Mouse (Mus musculus) kidney, embryonic 15.5 days (tissue): ENCODE measurements around the gene Gpr3. TPM values are rescaled to one million over a fixed set of nuclear protein-coding genes. Genes with fewer than 3 reads are reported as not detected.

ENCODE experiments used
- ATAC-seq: fragments of 200-750 bp; cut with Nextera tagmentation; replicated peaks from 2 replicates; pipeline ENCODE4 v1.8.0; 2017; ENCODE audit warnings: moderate TSS enrichment; ENCODE audit not compliant: low FRiP score
- H3K27ac ChIP-seq: fragments of 300-500 bp; sonication (generic); 2 replicates; pipeline ENCODE4 v1.5.1; 2015; ENCODE audit warnings: mild to moderate bottlenecking, inconsistent platforms
- H3K27me3 ChIP-seq: fragments of 300-500 bp; sonication (generic); 2 replicates; pipeline ENCODE4 v1.6.1; 2015; ENCODE audit warnings: inconsistent platforms
- H3K36me3 ChIP-seq: fragments of 300-500 bp; sonication (generic); 2 replicates; pipeline ENCODE4 v1.6.1; 2015; ENCODE audit warnings: inconsistent platforms
- H3K4me1 ChIP-seq: fragments of 300-500 bp; sonication (generic); 2 replicates; pipeline ENCODE4 v1.6.1; 2015; ENCODE audit warnings: inconsistent platforms
- H3K4me2 ChIP-seq: fragments of 300-500 bp; sonication (generic); 2 replicates; pipeline ENCODE4 v1.6.1; 2015; ENCODE audit warnings: moderate library complexity, mild to moderate bottlenecking, inconsistent platforms
- H3K4me3 ChIP-seq: fragments of 300-500 bp; sonication (generic); replicated peaks from 2 replicates; pipeline ENCODE4 v1.5.1; 2015; ENCODE audit warnings: mild to moderate bottlenecking, inconsistent platforms
- H3K9ac ChIP-seq: fragments of 300-500 bp; sonication (generic); 2 replicates; pipeline ENCODE4 v1.6.1; 2015; ENCODE audit warnings: mild to moderate bottlenecking, inconsistent platforms
- H3K9me3 ChIP-seq: fragments of 300-500 bp; sonication (generic); replicated peaks from 2 replicates; pipeline ENCODE4 v1.6.1; 2016; ENCODE audit warnings: inconsistent platforms
- WGBS: fragments of 180-500 bp; shearing (Covaris S2); methylation state at CpG from one replicate; pipeline ENCODE4 v1.1.7; 2015; ENCODE audit warnings: mixed read lengths; 5-methylcytosine and 5-hydroxymethylcytosine counted together
- polyA plus RNA-seq: library from polyadenylated mRNA; unstranded; fragments of >200 nt; fragmentation: Nextera tagmentation; extraction: Ambion mirVana; gene quantifications from 2 replicates; pipeline ENCODE4 v1.2.1, GENCODE M21; 2015

Gene Gpr3
- polyA plus RNA-seq, 1 experiment from 2014 or later, result 0.12 TPM

DNA sequence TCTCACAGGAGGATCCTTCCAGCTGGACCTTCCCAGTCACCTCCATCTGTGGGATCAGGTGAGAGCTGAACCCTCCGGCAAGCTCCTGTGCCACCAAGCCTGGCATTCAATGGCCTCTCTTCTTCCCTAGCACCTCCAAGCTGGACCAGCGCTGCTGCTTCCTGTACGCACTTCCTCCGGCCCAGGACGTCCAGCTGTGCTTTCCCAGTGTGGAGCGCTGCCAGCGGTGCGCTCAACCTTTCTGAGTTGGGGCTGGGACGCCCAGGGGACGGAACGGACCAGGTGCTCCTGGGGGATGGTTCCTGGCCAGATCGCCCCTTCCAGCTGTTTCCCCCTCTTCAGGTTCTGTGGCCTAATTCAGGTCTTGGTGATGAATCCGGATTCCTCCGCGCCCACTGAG lies 34.7 kb upstream of the Gpr3 start:
- 28% methylated on average over 15 of the region's 15 CpGs for whole genome bisulfite sequencing
- Histone ChIP-seq H3K27me3 (peaks cover 84% of the 10 kb centered on the region), H3K36me3 (no peaks in the 10 kb centered on the region), H3K4me3 (no peak overlapping the region), H3K9ac (no peak overlapping the region), H3K4me1 (peaks cover 48% of the 10 kb centered on the region), H3K27ac (no peak overlapping the region), H3K4me2 (peak overlapping the region; percentile 17; the same call in 1 of the 2 replicates), H3K9me3 (no peaks in the 10 kb centered on the region)
- ATAC-seq, result no peak

DNA sequence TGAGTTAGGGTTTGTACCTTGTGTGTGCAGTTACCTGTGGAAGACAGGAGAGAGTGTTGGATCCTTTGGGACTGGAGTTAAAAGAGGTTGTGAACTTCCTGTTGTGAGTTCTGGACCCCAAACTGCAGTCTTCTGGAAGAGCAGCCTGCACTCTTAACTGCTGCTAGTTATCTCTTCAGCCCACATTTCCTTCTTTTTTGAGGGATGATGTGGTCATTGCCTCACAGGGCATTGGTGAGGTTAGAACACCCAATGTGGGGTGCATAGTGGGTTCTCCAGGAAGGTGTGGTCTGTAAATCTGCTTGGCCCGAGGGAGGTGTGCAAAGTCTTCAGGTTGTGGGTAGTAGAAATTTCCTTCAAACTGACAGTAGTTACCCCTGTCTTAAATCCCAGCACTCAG lies 32.0 kb upstream of the Gpr3 start:
- Histone ChIP-seq H3K27ac (no peak overlapping the region), H3K27me3 (peaks cover 63% of the 10 kb centered on the region)
- 91% methylated on average over 1 of the region's 1 CpGs for WGBS

DNA sequence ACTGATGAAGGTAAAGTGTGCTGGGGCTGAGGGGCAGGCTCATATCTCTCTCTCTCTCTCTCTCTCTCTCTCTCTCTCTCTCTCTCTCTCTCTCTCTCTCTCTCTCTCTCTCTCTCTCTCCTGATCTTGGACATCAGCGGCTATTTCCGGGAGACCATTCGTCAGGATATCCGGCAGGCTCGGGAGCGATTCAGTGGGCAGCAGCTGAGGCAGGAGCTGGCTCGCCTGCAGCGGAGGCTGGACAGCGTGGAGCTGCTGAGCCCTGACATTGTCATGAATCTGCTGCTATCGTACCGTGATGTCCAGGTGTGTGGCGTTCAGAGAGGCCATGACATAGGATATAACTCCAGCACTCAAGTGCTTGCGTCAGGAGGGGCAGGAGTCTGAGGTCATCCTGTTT lies 31.2 kb upstream of the Gpr3 start:
- H3K27me3 ChIP-seq, result peaks cover 63% of the 10 kb centered on the region
- H3K4me1 ChIP-seq, result peaks cover 37% of the 10 kb centered on the region
- no peak overlapping the region for H3K27ac ChIP-seq
- WGBS, result 22% methylated on average over 13 of the region's 13 CpGs
- 0 out of 2 replicates have a peak overlapping the region, but pooled peaks have one; percentile 20 for H3K4me2 ChIP-seq
- no peaks in the 10 kb centered on the region for H3K36me3 ChIP-seq
- H3K4me3 ChIP-seq, result no peak overlapping the region
- H3K9ac ChIP-seq, result no peak overlapping the region
- no peak for ATAC-seq
- H3K9me3 ChIP-seq, result no peaks in the 10 kb centered on the region

More for the DNA sequence above, 32.0 kb upstream of the Gpr3 start:
- Histone ChIP-seq H3K9me3 (no peaks in the 10 kb centered on the region), H3K9ac (no peak overlapping the region), H3K4me3 (no peak overlapping the region), H3K4me2 (no peak overlapping the region), H3K4me1 (peaks cover 37% of the 10 kb centered on the region), H3K36me3 (no peaks in the 10 kb centered on the region)
- no peak for ATAC-seq

DNA sequence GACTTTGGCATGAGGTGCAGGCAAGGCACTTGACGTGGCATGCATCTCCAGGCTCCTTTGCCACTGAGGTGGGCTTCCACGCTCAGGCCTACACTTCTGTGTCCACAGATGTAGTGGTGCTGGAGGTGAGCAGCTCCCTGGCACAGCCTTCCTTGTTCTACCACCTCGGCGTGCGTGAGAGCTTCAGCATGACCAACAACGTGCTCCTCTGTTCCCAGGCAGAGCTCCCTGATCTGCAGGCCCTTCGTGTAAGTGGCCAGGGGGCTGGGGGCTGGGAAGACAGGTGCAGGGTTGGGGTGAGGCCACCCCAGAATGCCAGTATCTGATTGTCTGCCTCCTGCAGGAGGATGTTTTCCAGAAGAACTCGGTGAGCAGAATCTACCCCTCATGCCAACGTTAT lies 30.4 kb upstream of the Gpr3 start:
- H3K4me1 ChIP-seq, result peaks cover 37% of the 10 kb centered on the region
- no peak overlapping the region for H3K4me3 ChIP-seq
- no peak overlapping the region for H3K27ac ChIP-seq
- H3K4me2 ChIP-seq, result no peak overlapping the region
- H3K9ac ChIP-seq, result no peak overlapping the region
- peaks cover 55% of the 10 kb centered on the region for H3K27me3 ChIP-seq
- no peaks in the 10 kb centered on the region for H3K36me3 ChIP-seq
- ATAC-seq, result no peak
- H3K9me3 ChIP-seq, result no peaks in the 10 kb centered on the region
- WGBS, result 65% methylated on average over 9 of the region's 9 CpGs

DNA sequence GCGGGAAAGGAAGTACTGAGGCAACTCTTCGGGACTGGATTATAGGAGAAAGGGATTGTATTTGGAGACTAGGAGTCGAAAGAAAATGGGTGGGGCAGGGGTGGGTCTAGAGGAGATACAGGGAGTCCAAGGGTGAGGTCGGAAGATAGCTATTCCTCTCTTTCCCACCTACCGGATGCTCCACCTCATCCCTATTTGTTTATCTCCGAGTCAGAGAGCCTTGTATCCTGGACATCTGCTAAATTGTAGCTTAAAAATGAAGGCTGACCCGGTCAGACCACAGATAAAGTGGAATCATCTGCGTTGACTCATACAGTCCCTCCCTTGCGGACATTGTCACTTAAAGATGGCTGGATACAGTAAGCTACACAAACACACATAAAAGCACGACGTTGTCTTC lies 29.6 kb upstream of the Gpr3 start:
- 0 out of 2 replicates have a peak overlapping the region, but pooled peaks have one; percentile 81 for H3K27ac ChIP-seq
- H3K4me1 ChIP-seq, result peaks cover 31% of the 10 kb centered on the region
- H3K36me3 ChIP-seq, result no peaks in the 10 kb centered on the region
- H3K27me3 ChIP-seq, result peaks cover 47% of the 10 kb centered on the region
- peak overlapping the region; percentile 98 for H3K4me2 ChIP-seq
- H3K4me3 ChIP-seq, result peak overlapping the region; percentile 67
- no peaks in the 10 kb centered on the region for H3K9me3 ChIP-seq
- WGBS, result 29% methylated on average over 11 of the region's 11 CpGs
- 0 out of 2 replicates have a peak overlapping the region, but pooled peaks have one; percentile 5 for H3K9ac ChIP-seq
- no peak for ATAC-seq

DNA sequence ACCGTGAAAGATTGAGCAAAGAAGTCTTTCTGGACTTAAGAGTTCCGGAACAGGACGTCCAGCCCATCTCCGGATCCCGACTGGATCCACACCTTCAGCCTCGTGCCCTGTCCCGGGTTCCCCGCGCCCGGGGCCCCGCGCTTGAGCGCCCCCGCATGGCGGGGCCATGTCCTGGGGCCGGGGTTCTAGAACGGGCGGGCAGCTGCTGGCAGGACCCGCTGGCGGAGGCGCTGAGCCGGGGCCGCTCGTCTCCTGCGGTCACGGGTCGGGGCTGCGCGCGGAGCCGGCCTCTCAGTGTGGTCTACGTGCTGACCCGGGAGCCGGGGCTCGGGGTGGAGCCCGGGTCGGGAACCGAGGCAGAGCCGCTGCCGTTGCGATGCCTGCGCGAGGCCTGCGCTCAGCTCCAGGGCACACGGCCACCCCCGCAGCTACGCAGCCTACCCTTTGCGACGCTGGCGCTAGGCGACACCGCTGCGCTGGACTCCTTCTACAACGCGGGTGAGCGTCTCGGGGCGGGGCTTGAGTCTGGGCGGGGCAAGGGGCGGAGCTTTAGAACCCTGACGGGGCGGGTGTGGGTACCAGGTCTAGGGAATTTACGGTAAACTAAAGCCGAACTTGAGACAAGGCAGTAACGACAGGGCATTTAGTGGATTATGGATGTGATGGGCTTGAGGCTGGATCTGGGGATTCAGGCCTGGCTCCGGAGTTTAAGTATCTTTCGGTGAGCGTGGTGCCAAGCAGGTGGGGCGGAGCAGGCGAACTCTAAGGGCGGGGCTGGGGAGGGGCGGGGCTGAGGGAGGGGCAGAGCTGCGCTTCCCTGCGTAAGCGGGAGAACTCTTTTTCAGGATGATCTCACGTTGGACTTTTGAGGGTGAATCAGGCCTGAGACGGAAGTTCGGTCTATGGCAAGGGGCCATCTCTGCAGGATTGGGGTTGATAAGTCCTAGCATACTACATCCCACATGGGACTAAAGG lies 28.9 kb upstream of the Gpr3 start:
- Histone ChIP-seq H3K9me3 (no peaks in the 10 kb centered on the region), H3K27ac (peak overlapping the region; percentile 81), H3K4me2 (peak overlapping the region; percentile 98), H3K9ac (peak overlapping the region; percentile 62), H3K4me1 (peaks cover 27% of the 10 kb centered on the region), H3K27me3 (peaks cover 40% of the 10 kb centered on the region), H3K36me3 (no peaks in the 10 kb centered on the region), H3K4me3 (peak overlapping the region; percentile 67)
- WGBS, result under 1% methylated on average over 78 of the region's 78 CpGs
- peak; percentile 94 for ATAC-seq

DNA sequence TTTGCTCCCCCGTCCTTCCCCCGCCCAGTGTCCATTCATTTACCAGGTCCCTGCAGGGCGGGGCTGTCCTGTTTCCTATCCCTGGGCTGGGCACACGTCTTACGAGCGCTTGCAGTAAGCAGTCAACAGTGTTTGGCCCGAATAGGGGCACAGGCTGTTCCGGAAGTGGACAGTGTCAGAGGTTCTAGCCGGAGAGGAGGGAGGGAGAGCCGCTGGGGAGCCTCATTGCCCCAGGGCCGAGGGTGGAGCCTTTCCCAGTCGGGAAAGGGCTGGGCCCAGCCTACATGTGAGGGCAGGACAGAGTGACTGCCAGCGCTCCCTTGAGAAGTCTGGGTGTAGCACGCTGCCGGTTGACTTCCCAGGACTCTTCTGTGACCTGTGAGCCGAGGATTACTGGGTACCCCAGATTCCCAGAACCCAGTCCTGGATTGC lies 28.2 kb upstream of the Gpr3 start, which contains the start of gene Map3k6:
TSS of gene Map3k6 (plus strand) at position 329 of the 432 bp plus-strand sequence.
- peaks cover 27% of the 10 kb centered on the region for H3K4me1 ChIP-seq
- peak; percentile 38 for ATAC-seq
- H3K4me2 ChIP-seq, result peak within 1 kb of the TSS; percentile 98
- no peaks in the 10 kb centered on the region for H3K36me3 ChIP-seq
- peak within 1 kb of the TSS; percentile 62 for H3K9ac ChIP-seq
- WGBS, result 3% methylated on average over 16 of the region's 16 CpGs
- peaks cover 36% of the 10 kb centered on the region for H3K27me3 ChIP-seq
- peak within 1 kb of the TSS; percentile 67 for H3K4me3 ChIP-seq
- peak within 1 kb of the TSS; percentile 81 for H3K27ac ChIP-seq
- no peaks in the 10 kb centered on the region for H3K9me3 ChIP-seq

DNA sequence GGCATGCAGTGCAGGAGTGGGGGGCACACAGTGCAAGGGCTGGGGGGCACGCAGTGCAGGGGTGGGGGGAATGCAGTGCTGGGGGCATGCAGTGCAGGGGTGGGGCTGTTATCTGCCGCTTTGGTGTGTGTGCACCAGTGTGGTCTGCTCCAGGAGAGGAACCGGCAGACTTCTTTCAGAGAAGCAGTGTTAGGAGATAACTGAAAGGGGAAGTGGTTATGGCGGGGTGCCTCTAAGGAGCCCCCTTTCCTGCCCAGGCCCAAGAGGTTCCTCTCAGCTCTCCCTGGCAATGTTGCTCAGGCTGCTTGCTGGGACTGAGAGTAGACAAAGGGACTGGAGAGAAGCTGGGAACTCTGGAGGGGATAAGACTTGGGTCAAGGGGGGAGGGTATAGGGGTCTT lies 25.6 kb upstream of the Gpr3 start:
- no peaks in the 10 kb centered on the region for H3K9me3 ChIP-seq
- WGBS, result 73% methylated on average over 4 of the region's 4 CpGs

DNA sequence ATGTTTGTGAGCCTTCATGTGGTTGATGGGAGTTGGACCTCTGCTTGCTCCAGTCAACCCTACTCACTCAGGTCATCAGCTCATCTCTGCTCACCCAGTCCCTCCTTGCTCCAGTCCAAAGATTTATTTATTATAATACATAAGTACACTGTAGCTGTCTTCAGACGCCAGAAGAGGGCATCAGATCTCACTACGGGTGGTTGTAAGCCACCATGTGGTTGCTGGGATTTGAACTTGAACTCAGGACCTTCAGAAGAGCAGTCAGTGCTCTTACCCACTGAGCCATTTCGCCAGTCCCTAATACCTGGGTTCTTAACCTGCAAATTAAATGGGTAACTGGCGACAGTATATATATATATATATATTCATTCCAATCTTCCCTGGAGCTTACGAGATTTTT lies 23.1 kb upstream of the Gpr3 start:
- no peak for ATAC-seq
- peaks cover 8% of the 10 kb centered on the region; the same call in 1 of the 2 replicates for H3K27me3 ChIP-seq
- H3K36me3 ChIP-seq, result no peaks in the 10 kb centered on the region
- WGBS, result 80% methylated on average over 5 of the region's 5 CpGs
- no peak overlapping the region for H3K4me3 ChIP-seq
- peaks cover 4% of the 10 kb centered on the region for H3K4me1 ChIP-seq
- no peak overlapping the region for H3K27ac ChIP-seq
- no peak overlapping the region for H3K9ac ChIP-seq
- H3K9me3 ChIP-seq, result no peaks in the 10 kb centered on the region
- H3K4me2 ChIP-seq, result no peak overlapping the region

More for the DNA sequence above, 25.6 kb upstream of the Gpr3 start:
- Histone ChIP-seq H3K36me3 (no peaks in the 10 kb centered on the region), H3K27ac (no peak overlapping the region), H3K9ac (no peak overlapping the region), H3K27me3 (peaks cover 20% of the 10 kb centered on the region), H3K4me1 (peaks cover 19% of the 10 kb centered on the region), H3K4me3 (no peak overlapping the region), H3K4me2 (no peak overlapping the region)
- ATAC-seq, result no peak

DNA sequence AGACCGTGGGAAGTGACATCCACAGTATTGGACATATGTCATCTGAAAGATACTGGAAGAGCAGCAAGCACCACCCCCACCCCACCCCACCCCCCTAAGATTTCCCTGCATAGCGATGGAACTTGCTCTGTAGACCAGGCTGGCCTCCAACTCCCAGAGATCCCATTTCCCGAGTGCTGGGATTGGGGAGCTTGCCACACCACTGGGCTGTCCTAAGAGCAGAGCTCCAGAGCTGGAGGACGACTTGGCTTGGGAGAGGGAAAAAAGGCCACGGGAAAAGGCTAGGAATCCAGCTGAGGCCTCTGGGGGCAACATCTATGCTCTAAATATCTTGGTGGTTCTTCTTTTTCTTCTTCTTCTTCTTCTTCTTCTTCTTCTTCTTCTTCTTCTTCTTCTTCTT lies 22.4 kb upstream of the Gpr3 start:
- H3K27me3 ChIP-seq, result peaks cover 8% of the 10 kb centered on the region; the same call in 1 of the 2 replicates
- H3K9ac ChIP-seq, result no peak overlapping the region
- H3K27ac ChIP-seq, result no peak overlapping the region
- H3K4me3 ChIP-seq, result no peak overlapping the region
- no peaks in the 10 kb centered on the region for H3K9me3 ChIP-seq
- no peak for ATAC-seq
- no peaks in the 10 kb centered on the region for H3K4me1 ChIP-seq
- no peak overlapping the region for H3K4me2 ChIP-seq
- 54% methylated on average over 5 of the region's 5 CpGs for WGBS
- no peaks in the 10 kb centered on the region for H3K36me3 ChIP-seq

DNA sequence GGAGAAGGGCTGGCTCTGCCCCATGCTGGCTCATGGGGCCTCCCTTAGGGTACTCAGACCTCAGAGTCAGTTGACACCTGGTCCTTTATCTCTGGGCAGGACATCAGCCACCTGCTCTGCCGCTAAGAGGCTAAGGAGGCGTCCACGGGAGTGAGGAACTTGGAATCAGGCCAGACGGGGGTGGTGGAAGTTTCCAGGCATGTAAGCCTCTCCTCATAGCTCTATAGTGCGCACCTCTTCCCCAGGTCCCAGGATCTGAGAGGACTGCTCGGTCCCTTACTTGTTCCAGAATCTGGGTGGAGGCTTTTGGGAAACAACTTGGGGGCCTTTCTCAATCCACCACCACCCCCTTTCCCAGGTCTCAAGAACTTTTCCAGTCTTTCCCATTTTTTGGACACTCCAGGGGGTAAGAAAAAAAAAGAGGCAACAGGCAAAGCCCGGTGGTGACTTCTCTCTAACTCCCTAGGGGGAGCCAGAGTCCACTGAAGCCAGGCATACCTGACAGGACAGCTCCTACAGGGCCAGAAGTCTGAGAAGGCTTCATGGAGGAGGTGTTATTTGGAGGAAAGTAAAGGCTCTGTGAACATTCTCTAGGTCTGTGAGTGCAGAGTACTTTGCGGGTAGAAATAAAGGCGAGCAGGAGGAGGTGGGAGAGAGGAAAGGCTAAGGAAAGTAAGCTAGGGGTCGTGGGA lies 21.1 kb upstream of the Gpr3 start:
- H3K27me3 ChIP-seq, result no peaks in the 10 kb centered on the region
- ATAC-seq, result no peak
- no peaks in the 10 kb centered on the region for H3K36me3 ChIP-seq

DNA sequence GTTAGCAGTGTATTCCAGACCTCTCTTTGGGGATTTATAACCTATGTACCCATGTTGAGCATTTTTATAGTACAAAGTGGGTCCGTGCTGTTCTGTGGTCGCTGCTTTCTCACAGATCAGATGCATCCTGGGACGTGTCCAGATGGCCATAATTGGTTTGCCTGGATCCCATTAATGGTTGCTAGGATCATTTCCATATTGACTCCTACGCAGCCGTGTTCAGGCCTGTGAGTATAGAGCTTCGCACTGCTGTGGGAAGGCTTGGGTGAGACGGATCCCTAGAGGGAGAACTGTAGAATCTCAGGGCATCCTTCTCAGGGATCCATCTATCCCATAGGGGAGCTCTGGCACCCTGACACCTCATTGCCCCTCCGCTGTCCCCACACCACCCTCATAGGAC lies 17.2 kb upstream of the Gpr3 start:
- H3K4me2 ChIP-seq, result no peak overlapping the region
- no peaks in the 10 kb centered on the region for H3K36me3 ChIP-seq
- no peaks in the 10 kb centered on the region for H3K27me3 ChIP-seq
- H3K4me3 ChIP-seq, result no peak overlapping the region
- peaks cover 9% of the 10 kb centered on the region; the same call in 1 of the 2 replicates for H3K4me1 ChIP-seq
- H3K9ac ChIP-seq, result no peak overlapping the region
- no peak overlapping the region for H3K27ac ChIP-seq
- no peak for ATAC-seq
- no peaks in the 10 kb centered on the region for H3K9me3 ChIP-seq
- WGBS, result 75% methylated on average over 8 of the region's 8 CpGs

More for the DNA sequence above, 21.1 kb upstream of the Gpr3 start:
- H3K9me3 ChIP-seq, result no peaks in the 10 kb centered on the region
- H3K4me1 ChIP-seq, result no peaks in the 10 kb centered on the region
- H3K9ac ChIP-seq, result no peak overlapping the region
- no peak overlapping the region for H3K4me2 ChIP-seq
- no peak overlapping the region for H3K27ac ChIP-seq
- no peak overlapping the region for H3K4me3 ChIP-seq
- 33% methylated on average over 10 of the region's 10 CpGs for WGBS
